Mouse (Mus musculus): Measurements from ENCODE around the gene Cldn34b1. TPM values are rescaled to one million over a fixed set of nuclear protein-coding genes. Genes with fewer than 3 reads are reported as not detected.
"Not testable (repeated sequence)": the region's sequence is repeated elsewhere in the genome, so short reads cannot be mapped to it uniquely, and the experiment has no call there.

Cldn34b1 gene
- total RNA-seq (2014; rRNA removed) = not detected in 2 replicates
- not detected in 2 replicates for polyA plus RNA-seq (2015; fragmentation: Nextera tagmentation; extraction: Ambion mirVana)

DNA sequence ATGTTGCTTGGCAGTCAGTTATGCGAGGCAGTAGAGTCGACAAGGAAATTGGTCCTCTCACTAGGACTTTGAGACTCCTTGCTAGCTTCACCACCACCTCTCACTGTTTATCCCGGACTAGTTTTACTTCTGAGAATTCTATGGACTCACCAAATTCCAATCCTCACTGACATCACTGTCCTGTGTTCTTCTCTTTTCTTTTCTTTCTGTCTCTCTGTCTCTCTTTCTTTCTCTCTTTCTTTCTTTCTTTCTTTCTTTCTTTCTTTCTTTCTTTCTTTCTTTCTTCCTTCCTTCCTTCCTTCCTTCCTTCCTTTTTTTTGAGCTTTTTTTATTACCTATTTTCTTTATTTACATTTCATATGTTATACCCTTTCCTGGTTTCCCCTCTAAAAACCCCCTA, at the start of gene Cldn34b1:
TSS of gene Cldn34b1 (minus strand) at position 101 of the 400 bp plus-strand sequence.
- DNase-seq; H3K27ac ChIP-seq (ENCODE audit: low read depth, low read length); H3K4me3 ChIP-seq (ENCODE audit: low read depth, low read length); H3K27me3 ChIP-seq (ENCODE audit: insufficient read depth, low read length); H3K4me1 ChIP-seq (ENCODE audit: insufficient read depth); H3K9ac ChIP-seq; ATAC-seq; H3K9me3 ChIP-seq (ENCODE audit: low read length); H3K36me3 ChIP-seq (ENCODE audit: insufficient read depth); H3K4me2 ChIP-seq (ENCODE audit: low read depth): not testable (repeated sequence)
- WGBS = 89% methylated on average over 3 of the region's 3 CpGs

DNA sequence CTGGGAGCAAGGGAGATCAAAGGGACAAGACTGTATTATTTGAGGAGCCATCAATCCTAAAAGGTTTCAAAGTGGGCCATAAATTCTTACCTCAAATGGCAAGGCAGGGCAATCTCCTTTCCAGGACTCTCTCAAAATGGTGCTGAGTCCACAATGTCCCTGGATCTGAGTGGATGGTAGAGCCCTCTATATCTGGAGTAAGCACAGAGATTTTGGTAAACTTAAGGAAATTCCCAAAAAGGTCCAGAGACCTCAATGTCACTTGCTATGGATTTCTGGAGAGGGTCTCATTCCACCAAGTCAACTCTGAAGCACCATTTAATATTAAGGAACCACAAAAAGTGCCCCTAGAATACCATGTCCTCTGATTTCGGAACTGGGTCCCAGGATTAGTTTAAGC, 45.8 kb upstream of the Cldn34b1 start, which contains the start of gene Magea6:
TSS of gene Magea6 (minus strand) at position 101 of the 400 bp plus-strand sequence.
- H3K27me3 ChIP-seq (ENCODE audit: insufficient read depth, low read length); DNase-seq; H3K27ac ChIP-seq (ENCODE audit: low read depth, low read length); H3K4me2 ChIP-seq (ENCODE audit: low read depth); H3K4me1 ChIP-seq (ENCODE audit: insufficient read depth); ATAC-seq; H3K9ac ChIP-seq; H3K36me3 ChIP-seq (ENCODE audit: insufficient read depth); H3K9me3 ChIP-seq (ENCODE audit: low read length); H3K4me3 ChIP-seq (ENCODE audit: low read depth, low read length): not testable (repeated sequence)
- whole genome bisulfite sequencing = 51% methylated on average over 1 of the region's 1 CpGs

Other genes with a start within 250 kb of the Cldn34b1 start
- not detected in 2 replicates for gene Magea6, start 45.7 kb upstream of the Cldn34b1 start, total RNA-seq (2014; rRNA removed)
- not detected in 2 replicates for gene Magea6, start 45.7 kb upstream of the Cldn34b1 start, polyA plus RNA-seq (2015; fragmentation: Nextera tagmentation; extraction: Ambion mirVana)
- gene Magea3, start 59.2 kb upstream of the Cldn34b1 start, total RNA-seq (2014; rRNA removed) = not detected in 2 replicates
- not detected in 2 replicates for gene Magea3, start 59.2 kb upstream of the Cldn34b1 start, polyA plus RNA-seq (2015; fragmentation: Nextera tagmentation; extraction: Ambion mirVana)
- gene Magea8, start 105.6 kb upstream of the Cldn34b1 start, total RNA-seq (2014; rRNA removed) = not detected in 2 replicates
- gene Magea8, start 105.6 kb upstream of the Cldn34b1 start, polyA plus RNA-seq (2015; fragmentation: Nextera tagmentation; extraction: Ambion mirVana) = not detected in 2 replicates
- not detected in 2 replicates for gene Magea5, start 172.9 kb upstream of the Cldn34b1 start, total RNA-seq (2014; rRNA removed)
- not detected in 2 replicates for gene Magea5, start 172.9 kb upstream of the Cldn34b1 start, polyA plus RNA-seq (2015; fragmentation: Nextera tagmentation; extraction: Ambion mirVana)
- not detected in 2 replicates for gene Magea1, start 199.5 kb upstream of the Cldn34b1 start, total RNA-seq (2014; rRNA removed)
- not detected in 2 replicates for gene Magea1, start 199.5 kb upstream of the Cldn34b1 start, polyA plus RNA-seq (2015; fragmentation: Nextera tagmentation; extraction: Ambion mirVana)
- not detected in 2 replicates for gene Magea2, start 203.4 kb upstream of the Cldn34b1 start, total RNA-seq (2014; rRNA removed)
- not detected in 2 replicates for gene Magea2, start 203.4 kb upstream of the Cldn34b1 start, polyA plus RNA-seq (2015; fragmentation: Nextera tagmentation; extraction: Ambion mirVana)
- not detected in 2 replicates for gene Cldn34b2, start 238.1 kb upstream of the Cldn34b1 start, total RNA-seq (2014; rRNA removed)
- not detected in 2 replicates for gene Cldn34b2, start 238.1 kb upstream of the Cldn34b1 start, polyA plus RNA-seq (2015; fragmentation: Nextera tagmentation; extraction: Ambion mirVana)

Data from forebrain, postnatal 0 days (tissue).